Mouse (Mus musculus) kidney, embryonic 15.5 days (tissue): ENCODE results near the gene Fam166a. TPM values are rescaled to one million over a fixed set of nuclear protein-coding genes. Genes with fewer than 3 reads are reported as not detected.

Experiments used
- ATAC-seq: fragments of 200-750 bp; cut with Nextera tagmentation; replicated peaks from 2 replicates; pipeline ENCODE4 v1.8.0; 2017; ENCODE audit warnings: moderate TSS enrichment; ENCODE audit not compliant: low FRiP score
- H3K27ac ChIP-seq: fragments of 300-500 bp; sonication (generic); 2 replicates; pipeline ENCODE4 v1.5.1; 2015; ENCODE audit warnings: mild to moderate bottlenecking, inconsistent platforms
- H3K27me3 ChIP-seq: fragments of 300-500 bp; sonication (generic); 2 replicates; pipeline ENCODE4 v1.6.1; 2015; ENCODE audit warnings: inconsistent platforms
- H3K36me3 ChIP-seq: fragments of 300-500 bp; sonication (generic); 2 replicates; pipeline ENCODE4 v1.6.1; 2015; ENCODE audit warnings: inconsistent platforms
- H3K4me1 ChIP-seq: fragments of 300-500 bp; sonication (generic); 2 replicates; pipeline ENCODE4 v1.6.1; 2015; ENCODE audit warnings: inconsistent platforms
- H3K4me2 ChIP-seq: fragments of 300-500 bp; sonication (generic); 2 replicates; pipeline ENCODE4 v1.6.1; 2015; ENCODE audit warnings: moderate library complexity, mild to moderate bottlenecking, inconsistent platforms
- H3K4me3 ChIP-seq: fragments of 300-500 bp; sonication (generic); replicated peaks from 2 replicates; pipeline ENCODE4 v1.5.1; 2015; ENCODE audit warnings: mild to moderate bottlenecking, inconsistent platforms
- H3K9ac ChIP-seq: fragments of 300-500 bp; sonication (generic); 2 replicates; pipeline ENCODE4 v1.6.1; 2015; ENCODE audit warnings: mild to moderate bottlenecking, inconsistent platforms
- H3K9me3 ChIP-seq: fragments of 300-500 bp; sonication (generic); replicated peaks from 2 replicates; pipeline ENCODE4 v1.6.1; 2016; ENCODE audit warnings: inconsistent platforms
- WGBS: fragments of 180-500 bp; shearing (Covaris S2); methylation state at CpG from one replicate; pipeline ENCODE4 v1.1.7; 2015; ENCODE audit warnings: mixed read lengths; 5-methylcytosine and 5-hydroxymethylcytosine counted together
- polyA plus RNA-seq: library from polyadenylated mRNA; unstranded; fragments of >200 nt; fragmentation: Nextera tagmentation; extraction: Ambion mirVana; gene quantifications from 2 replicates; pipeline ENCODE4 v1.2.1, GENCODE M21; 2015

Fam166a gene
- polyA plus RNA-seq, 1 experiment from 2014 or later: 1.4 TPM

GRCm38 (mm10) chr2:25187841-25188240 lies 30.7 kb upstream of the Fam166a start:
- no peak overlapping the region for H3K9ac ChIP-seq
- peaks cover 25% of the 10 kb centered on the region for H3K4me1 ChIP-seq
- WGBS: 89% methylated on average over 6 of the region's 6 CpGs
- no peak overlapping the region for H3K4me2 ChIP-seq
- peaks cover 22% of the 10 kb centered on the region for H3K27me3 ChIP-seq
- no peak overlapping the region for H3K27ac ChIP-seq
- no peak overlapping the region for H3K4me3 ChIP-seq
- ATAC-seq: no peak
- H3K36me3 ChIP-seq: no peaks in the 10 kb centered on the region
- H3K9me3 ChIP-seq: no peaks in the 10 kb centered on the region

DNA sequence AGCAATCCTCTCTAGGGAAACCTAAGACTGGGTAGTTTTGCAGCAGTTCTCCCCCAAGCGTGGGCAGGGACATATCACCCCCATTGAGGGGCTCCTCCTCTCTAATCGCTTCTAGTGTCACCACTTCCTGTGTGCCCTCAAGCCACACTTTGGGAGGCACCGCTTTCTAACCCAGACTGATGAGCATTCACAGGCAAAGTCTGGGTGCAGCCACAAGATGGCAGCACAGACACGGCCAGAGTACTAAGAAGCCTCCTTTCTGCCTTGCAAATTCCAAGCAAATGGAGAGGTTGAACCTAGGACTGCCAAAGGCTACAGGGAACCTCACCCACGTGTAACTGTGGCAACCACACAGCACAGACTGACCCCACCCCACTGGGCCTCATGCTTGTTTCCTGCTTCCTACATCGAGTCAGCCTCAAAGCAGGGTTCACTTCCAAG lies 25.2 kb upstream of the Fam166a start:
- H3K9me3 ChIP-seq: no peaks in the 10 kb centered on the region
- peak; percentile 69 for ATAC-seq
- no peak overlapping the region for H3K9ac ChIP-seq
- 1% methylated on average over 6 of the region's 6 CpGs for WGBS
- peaks cover 46% of the 10 kb centered on the region for H3K4me1 ChIP-seq
- peaks cover 13% of the 10 kb centered on the region for H3K27me3 ChIP-seq
- peak overlapping the region; percentile 14; the same call in 1 of the 2 replicates for H3K4me3 ChIP-seq
- H3K27ac ChIP-seq: peak overlapping the region; percentile 54
- H3K36me3 ChIP-seq: peaks cover 1% of the 10 kb centered on the region
- peak overlapping the region; percentile 68 for H3K4me2 ChIP-seq

- no peak for ATAC-seq
- 68% methylated on average over 5 of the region's 5 CpGs for WGBS
Measured at GRCm38 (mm10) chr2:25194006-25194405, 24.5 kb upstream of the Fam166a start.

GRCm38 (mm10) chr2:25194486-25195171 lies 23.9 kb upstream of the Fam166a start:
- peak overlapping the region; percentile 54; the same call in 1 of the 2 replicates for H3K27ac ChIP-seq
- H3K4me2 ChIP-seq: peak overlapping the region; percentile 68
- 82% methylated on average over 17 of the region's 17 CpGs for WGBS
- no peaks in the 10 kb centered on the region for H3K9me3 ChIP-seq
- H3K36me3 ChIP-seq: peaks cover 14% of the 10 kb centered on the region
- H3K4me1 ChIP-seq: peaks cover 46% of the 10 kb centered on the region
- peak overlapping the region; percentile 21; the same call in 1 of the 2 replicates for H3K9ac ChIP-seq
- H3K4me3 ChIP-seq: peak overlapping the region; percentile 44; the same call in 1 of the 2 replicates
- H3K27me3 ChIP-seq: peaks cover 13% of the 10 kb centered on the region
- no peak for ATAC-seq

More at GRCm38 (mm10) chr2:25194006-25194405, 24.5 kb upstream of the Fam166a start:
- Histone ChIP-seq H3K4me1 (peaks cover 46% of the 10 kb centered on the region), H3K4me2 (peak overlapping the region; percentile 68), H3K9ac (no peak overlapping the region), H3K27me3 (peaks cover 13% of the 10 kb centered on the region), H3K27ac (peak overlapping the region; percentile 54), H3K4me3 (no peak overlapping the region), H3K36me3 (peaks cover 8% of the 10 kb centered on the region), H3K9me3 (no peaks in the 10 kb centered on the region)

DNA sequence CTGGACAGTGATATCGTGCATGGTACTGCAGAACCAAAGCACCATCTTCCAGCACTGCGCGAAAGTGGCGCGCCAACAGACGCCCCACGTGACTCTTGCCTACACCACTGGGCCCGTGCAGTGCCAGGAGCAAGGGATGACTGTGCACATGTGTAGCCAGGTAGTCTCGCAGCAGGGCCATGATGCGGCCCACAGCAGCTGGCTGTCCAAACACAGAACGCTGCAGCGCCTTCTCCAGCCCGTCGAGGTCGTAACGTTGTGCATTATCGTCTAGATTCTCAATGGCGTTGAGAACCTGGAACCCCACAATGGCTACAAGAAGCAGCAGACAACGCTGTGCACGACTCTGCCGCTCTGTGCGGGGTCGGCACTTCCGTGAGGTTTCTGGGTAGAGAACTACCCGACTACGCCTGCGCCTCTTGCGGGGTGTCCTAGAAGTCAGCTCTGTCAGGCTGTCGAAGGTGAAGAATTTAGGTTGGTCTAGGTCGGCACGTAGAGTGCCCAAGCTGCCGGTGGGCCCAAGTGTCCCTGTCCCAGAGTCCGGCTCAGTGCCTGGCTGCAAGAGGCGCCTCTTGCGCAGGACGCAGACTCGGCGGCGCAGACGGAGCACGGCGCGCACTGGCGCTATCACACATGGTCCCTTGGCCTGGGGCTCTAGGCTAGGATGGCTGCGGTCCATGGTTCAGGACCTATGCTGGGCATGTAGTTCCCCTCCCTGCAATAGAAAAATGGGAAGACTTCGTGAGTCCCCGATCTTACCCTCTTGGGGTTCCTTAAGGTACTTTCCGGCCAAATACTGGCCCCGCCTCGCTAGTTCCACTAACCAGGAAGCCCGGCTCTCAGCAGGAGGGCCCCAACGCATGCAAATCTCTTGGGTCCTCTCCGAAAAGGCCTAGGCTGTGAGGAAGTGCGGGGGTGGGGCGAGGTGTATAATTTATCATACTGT lies 23.1 kb upstream of the Fam166a start:
- H3K4me3 ChIP-seq: peak overlapping the region; percentile 44
- H3K9me3 ChIP-seq: no peaks in the 10 kb centered on the region
- peaks cover 23% of the 10 kb centered on the region for H3K36me3 ChIP-seq
- peaks cover 46% of the 10 kb centered on the region for H3K4me1 ChIP-seq
- peak overlapping the region; percentile 68 for H3K4me2 ChIP-seq
- H3K9ac ChIP-seq: peak overlapping the region; percentile 21
- H3K27me3 ChIP-seq: peaks cover 13% of the 10 kb centered on the region
- WGBS: 22% methylated on average over 55 of the region's 55 CpGs
- ATAC-seq: peak; percentile 17; the same call in 1 of the 2 replicates
- H3K27ac ChIP-seq: peak overlapping the region; percentile 93

GRCm38 (mm10) chr2:25196172-25196954 lies 22.2 kb upstream of the Fam166a start, which contains the start of gene Tor4a:
Gene Tor4a, minus strand, starts transcription at chr2:25196886.
- Histone ChIP-seq H3K4me2 (peak within 1 kb of the TSS; percentile 68), H3K9me3 (no peaks in the 10 kb centered on the region), H3K27ac (peak within 1 kb of the TSS; percentile 93), H3K36me3 (peaks cover 31% of the 10 kb centered on the region), H3K4me1 (peaks cover 46% of the 10 kb centered on the region), H3K9ac (peak within 1 kb of the TSS; percentile 24), H3K4me3 (peak within 1 kb of the TSS; percentile 44), H3K27me3 (peaks cover 13% of the 10 kb centered on the region)
- peak; percentile 74 for ATAC-seq
- WGBS: 10% methylated on average over 8 of the region's 8 CpGs

- Histone ChIP-seq H3K4me2 (peak overlapping the region; percentile 68), H3K4me3 (peak overlapping the region; percentile 44), H3K27me3 (peaks cover 13% of the 10 kb centered on the region), H3K4me1 (peaks cover 46% of the 10 kb centered on the region), H3K9me3 (no peaks in the 10 kb centered on the region), H3K36me3 (peaks cover 40% of the 10 kb centered on the region), H3K27ac (peak overlapping the region; percentile 93), H3K9ac (no peak overlapping the region)
- ATAC-seq: no peak
- WGBS: 33% methylated on average over 2 of the region's 2 CpGs
Measured at GRCm38 (mm10) chr2:25197191-25197590, 21.4 kb upstream of the Fam166a start.

GRCm38 (mm10) chr2:25197946-25198345 lies 20.6 kb upstream of the Fam166a start:
- ATAC-seq: no peak
- Histone ChIP-seq H3K27ac (peak overlapping the region; percentile 93), H3K4me1 (peaks cover 45% of the 10 kb centered on the region), H3K9me3 (no peaks in the 10 kb centered on the region), H3K9ac (no peak overlapping the region), H3K4me2 (no peak overlapping the region), H3K27me3 (peaks cover 13% of the 10 kb centered on the region), H3K4me3 (no peak overlapping the region), H3K36me3 (peaks cover 47% of the 10 kb centered on the region)

- ATAC-seq: no peak
- peaks cover 19% of the 10 kb centered on the region for H3K4me1 ChIP-seq
- H3K9ac ChIP-seq: no peak overlapping the region
- no peak overlapping the region for H3K27ac ChIP-seq
- no peak overlapping the region for H3K4me3 ChIP-seq
- H3K9me3 ChIP-seq: no peaks in the 10 kb centered on the region
- no peak overlapping the region for H3K4me2 ChIP-seq
- H3K27me3 ChIP-seq: peaks cover 2% of the 10 kb centered on the region; the same call in 1 of the 2 replicates
- WGBS: 95% methylated on average over 2 of the region's 2 CpGs
- H3K36me3 ChIP-seq: peaks cover 74% of the 10 kb centered on the region
Measured at GRCm38 (mm10) chr2:25200631-25201030, 17.9 kb upstream of the Fam166a start.

DNA sequence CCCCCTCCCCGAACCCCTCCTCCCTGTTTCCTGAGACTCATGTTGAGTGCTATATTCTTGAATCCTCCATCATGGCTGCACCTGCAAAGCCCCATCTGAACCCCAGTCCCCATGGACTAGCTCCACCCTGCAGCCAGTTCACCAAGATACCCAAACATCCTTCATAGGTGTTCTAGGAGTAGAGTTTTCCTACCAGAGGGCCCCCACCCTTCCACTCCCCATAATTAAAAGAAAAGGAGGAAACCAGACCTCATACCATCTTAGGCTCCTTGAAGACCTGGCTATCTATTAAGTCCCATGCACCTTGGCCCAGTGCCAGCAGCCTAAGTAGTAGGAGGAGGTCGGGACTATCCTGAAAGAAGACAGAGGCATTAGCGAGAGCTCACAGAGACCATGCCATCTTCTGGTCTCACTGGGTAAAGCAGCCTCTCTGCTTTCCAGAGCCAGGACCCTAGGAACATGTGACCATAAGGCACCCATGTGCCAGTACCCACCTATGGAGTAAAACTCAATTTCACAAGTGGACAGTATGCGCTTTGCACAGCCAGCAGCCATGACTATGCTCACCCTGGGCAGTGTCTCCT lies 14.8 kb upstream of the Fam166a start:
- H3K9ac ChIP-seq: no peak overlapping the region
- peaks cover 100% of the 10 kb centered on the region for H3K36me3 ChIP-seq
- H3K4me2 ChIP-seq: no peak overlapping the region
- no peak; the same call in 1 of the 2 replicates for ATAC-seq
- H3K4me3 ChIP-seq: no peak overlapping the region
- no peak overlapping the region for H3K27ac ChIP-seq
- H3K9me3 ChIP-seq: no peaks in the 10 kb centered on the region
- H3K4me1 ChIP-seq: 0 out of 2 replicates have a peak, but pooled peaks cover under 1% of the 10 kb centered on the region
- no peaks in the 10 kb centered on the region for H3K27me3 ChIP-seq
- 67% methylated on average over 4 of the region's 4 CpGs for WGBS

GRCm38 (mm10) chr2:25207593-25207992 lies 11.0 kb upstream of the Fam166a start:
- no peak overlapping the region for H3K9ac ChIP-seq
- no peak overlapping the region for H3K27ac ChIP-seq
- H3K36me3 ChIP-seq: peaks cover 67% of the 10 kb centered on the region
- H3K27me3 ChIP-seq: no peaks in the 10 kb centered on the region
- no peaks in the 10 kb centered on the region for H3K9me3 ChIP-seq
- whole genome bisulfite sequencing: 100% methylated on average over 1 of the region's 1 CpGs
- peaks cover 25% of the 10 kb centered on the region for H3K4me1 ChIP-seq
- H3K4me2 ChIP-seq: no peak overlapping the region
- no peak for ATAC-seq
- H3K4me3 ChIP-seq: no peak overlapping the region
